Mouse (Mus musculus): ENCODE results near the gene Igflr1. TPM values are rescaled to one million over a fixed set of nuclear protein-coding genes. Genes with fewer than 3 reads are reported as not detected.

Gene Igflr1
- polyA plus RNA-seq, 1 experiment from 2014 or later, result 6.4 TPM

DNA sequence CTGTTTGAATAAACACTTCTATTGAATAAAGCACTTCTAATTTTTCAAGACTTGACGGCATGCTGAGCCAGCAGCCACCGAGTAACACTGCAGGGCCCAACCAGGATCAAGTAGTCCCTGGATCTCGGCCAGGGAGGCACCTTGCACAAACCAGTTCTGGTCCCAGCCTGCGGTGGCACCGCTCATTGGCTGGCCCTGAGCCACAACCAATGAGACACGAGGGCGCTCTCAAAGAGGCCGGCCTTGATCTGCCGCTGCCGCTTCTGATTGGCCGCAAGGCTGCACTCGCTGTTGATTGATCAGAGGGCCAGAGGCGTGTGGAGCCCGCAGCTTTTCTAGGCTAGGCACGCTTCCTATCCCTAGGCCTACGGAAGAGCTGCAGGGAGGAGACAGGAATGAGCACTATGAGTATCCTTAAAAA, 34.7 kb downstream of the Igflr1 start:
- peak; percentile 90 for ATAC-seq (ENCODE audit: low read depth)
- Histone ChIP-seq H3K9ac (ENCODE audit: low read length) (no peak overlapping the region), H3K4me3 (ENCODE audit: low read length) (no peak overlapping the region), H3K27me3 (ENCODE audit: control insufficient read depth, insufficient read depth, low read depth, low read length) (no peaks in the 10 kb centered on the region), H3K27ac (ENCODE audit: low read length) (peak overlapping the region; percentile 96), H3K36me3 (ENCODE audit: control insufficient read depth, insufficient read depth, low read length) (no peaks in the 10 kb centered on the region), H3K9me3 (ENCODE audit: control insufficient read depth, low read length) (no peaks in the 10 kb centered on the region), H3K4me2 (ENCODE audit: low read depth, low read length) (peak overlapping the region; percentile 4), H3K4me1 (replicated peaks; ENCODE audit: control insufficient read depth, insufficient read depth, low read length) (peaks cover 9% of the 10 kb centered on the region)
- under 1% methylated on average over 16 of the region's 16 CpGs for WGBS

DNA sequence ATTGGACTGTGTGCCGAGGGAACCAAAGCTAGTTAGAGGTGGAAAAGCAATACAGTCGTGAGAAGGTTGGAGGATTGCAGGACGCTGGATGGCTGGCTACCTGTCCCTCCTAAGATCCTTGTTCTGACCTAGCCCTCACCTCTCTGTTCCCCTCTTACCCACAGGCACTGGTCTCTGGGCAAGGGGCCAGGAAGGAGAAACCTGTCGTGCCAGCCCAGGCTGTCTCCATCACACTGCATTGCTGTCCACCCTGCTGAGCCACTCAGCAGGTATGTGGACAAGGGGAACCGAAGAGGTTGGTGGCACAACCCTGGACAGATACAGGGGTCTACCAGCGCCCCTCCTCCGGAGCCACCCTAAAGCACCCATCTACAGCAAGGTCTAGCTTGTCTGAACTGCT, 35.4 kb downstream of the Igflr1 start:
- Histone ChIP-seq H3K9me3 (ENCODE audit: control insufficient read depth, low read length) (no peaks in the 10 kb centered on the region), H3K4me1 (replicated peaks; ENCODE audit: control insufficient read depth, insufficient read depth, low read length) (peaks cover 7% of the 10 kb centered on the region), H3K4me2 (ENCODE audit: low read depth, low read length) (peak overlapping the region; percentile 4; the same call in 1 of the 2 replicates), H3K27ac (ENCODE audit: low read length) (peak overlapping the region; percentile 93), H3K27me3 (ENCODE audit: control insufficient read depth, insufficient read depth, low read depth, low read length) (no peaks in the 10 kb centered on the region), H3K36me3 (ENCODE audit: control insufficient read depth, insufficient read depth, low read length) (no peaks in the 10 kb centered on the region), H3K9ac (ENCODE audit: low read length) (peak overlapping the region; percentile 21), H3K4me3 (ENCODE audit: low read length) (no peak overlapping the region)
- WGBS, result 49% methylated on average over 7 of the region's 7 CpGs
- ATAC-seq (ENCODE audit: low read depth), result peak; percentile 68

DNA sequence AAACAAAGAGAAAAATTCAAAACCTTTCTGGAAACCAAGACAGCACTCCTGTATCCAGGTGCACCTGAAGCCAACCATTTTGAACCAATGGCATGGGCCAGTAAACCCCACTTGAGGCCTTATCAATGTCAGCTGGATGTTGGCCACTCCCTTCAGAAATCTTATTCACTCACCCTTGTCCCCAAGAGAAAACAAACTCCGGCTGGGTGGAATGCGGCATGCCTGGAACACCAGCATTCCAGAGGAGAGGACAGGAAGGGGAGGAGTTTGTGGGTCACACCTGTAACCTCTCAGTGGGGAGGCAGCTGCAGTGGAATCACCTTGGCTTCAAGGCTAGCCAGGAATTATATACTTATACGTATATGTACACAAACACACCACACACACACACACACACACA, 37.4 kb downstream of the Igflr1 start:
- Histone ChIP-seq H3K4me1 (replicated peaks; ENCODE audit: control insufficient read depth, insufficient read depth, low read length) (peaks cover 7% of the 10 kb centered on the region), H3K36me3 (ENCODE audit: control insufficient read depth, insufficient read depth, low read length) (no peaks in the 10 kb centered on the region), H3K27me3 (ENCODE audit: control insufficient read depth, insufficient read depth, low read depth, low read length) (no peaks in the 10 kb centered on the region), H3K27ac (ENCODE audit: low read length) (peak overlapping the region; percentile 93), H3K9ac (ENCODE audit: low read length) (no peak overlapping the region), H3K4me2 (ENCODE audit: low read depth, low read length) (no peak overlapping the region), H3K9me3 (ENCODE audit: control insufficient read depth, low read length) (no peaks in the 10 kb centered on the region), H3K4me3 (ENCODE audit: low read length) (no peak overlapping the region)
- ATAC-seq (ENCODE audit: low read depth), result peak; percentile 77
- WGBS, result 13% methylated on average over 3 of the region's 3 CpGs

DNA sequence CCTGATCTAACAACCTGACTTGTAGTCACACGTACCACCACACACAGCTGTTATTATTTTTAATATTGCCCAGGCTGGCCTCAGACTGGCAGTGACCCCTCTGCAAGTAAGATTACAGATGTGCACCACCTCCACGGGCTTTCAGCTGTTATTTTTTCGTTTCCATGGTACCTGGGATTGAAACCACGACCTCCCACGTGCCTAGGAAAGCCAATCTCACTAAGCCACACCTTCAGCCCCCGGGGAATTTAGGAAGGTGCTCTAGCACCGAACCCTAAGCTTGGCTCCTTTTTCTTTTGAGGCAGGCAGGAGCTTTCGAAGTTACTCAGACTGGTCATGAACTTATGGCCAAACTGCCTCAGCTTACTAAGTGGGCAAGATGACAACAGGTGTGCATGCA, 39.2 kb downstream of the Igflr1 start:
- no peak overlapping the region for H3K4me2 ChIP-seq (ENCODE audit: low read depth, low read length)
- H3K4me1 ChIP-seq (replicated peaks; ENCODE audit: control insufficient read depth, insufficient read depth, low read length), result peaks cover 3% of the 10 kb centered on the region
- no peaks in the 10 kb centered on the region for H3K9me3 ChIP-seq (ENCODE audit: control insufficient read depth, low read length)
- no peak overlapping the region for H3K9ac ChIP-seq (ENCODE audit: low read length)
- H3K27ac ChIP-seq (ENCODE audit: low read length), result 0 out of 2 replicates have a peak overlapping the region, but pooled peaks have one; percentile 17
- no peak for ATAC-seq (ENCODE audit: low read depth)
- no peaks in the 10 kb centered on the region for H3K27me3 ChIP-seq (ENCODE audit: control insufficient read depth, insufficient read depth, low read depth, low read length)
- WGBS, result 52% methylated on average over 8 of the region's 8 CpGs
- H3K36me3 ChIP-seq (ENCODE audit: control insufficient read depth, insufficient read depth, low read length), result no peaks in the 10 kb centered on the region
- H3K4me3 ChIP-seq (ENCODE audit: low read length), result no peak overlapping the region

DNA sequence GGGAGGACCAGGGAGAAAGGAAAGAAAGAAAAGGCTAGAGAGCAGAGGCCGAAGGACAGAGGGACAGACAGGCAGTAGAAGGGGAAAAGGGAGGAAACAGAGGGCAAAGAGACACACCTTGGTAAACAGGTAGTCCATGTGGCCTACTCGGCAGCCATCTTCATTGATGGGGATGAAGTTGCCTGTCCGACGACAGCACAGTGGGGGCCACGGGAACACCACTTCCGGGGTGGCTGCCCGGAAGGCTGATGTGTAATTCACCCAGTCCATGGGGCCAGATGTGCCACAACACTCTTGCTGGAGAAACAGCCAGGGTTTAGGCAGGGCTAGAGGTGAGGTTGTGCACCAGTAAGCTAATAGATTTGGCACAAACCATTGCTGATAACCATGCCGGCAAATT, 39.7 kb downstream of the Igflr1 start:
- no peak for ATAC-seq (ENCODE audit: low read depth)
- WGBS, result 80% methylated on average over 8 of the region's 8 CpGs
- no peaks in the 10 kb centered on the region for H3K9me3 ChIP-seq (ENCODE audit: control insufficient read depth, low read length)
- H3K9ac ChIP-seq (ENCODE audit: low read length), result no peak overlapping the region
- H3K27ac ChIP-seq (ENCODE audit: low read length), result no peak overlapping the region
- no peak overlapping the region for H3K4me2 ChIP-seq (ENCODE audit: low read depth, low read length)
- no peaks in the 10 kb centered on the region for H3K27me3 ChIP-seq (ENCODE audit: control insufficient read depth, insufficient read depth, low read depth, low read length)
- peaks cover 3% of the 10 kb centered on the region for H3K4me1 ChIP-seq (replicated peaks; ENCODE audit: control insufficient read depth, insufficient read depth, low read length)
- H3K4me3 ChIP-seq (ENCODE audit: low read length), result no peak overlapping the region
- no peaks in the 10 kb centered on the region for H3K36me3 ChIP-seq (ENCODE audit: control insufficient read depth, insufficient read depth, low read length)

DNA sequence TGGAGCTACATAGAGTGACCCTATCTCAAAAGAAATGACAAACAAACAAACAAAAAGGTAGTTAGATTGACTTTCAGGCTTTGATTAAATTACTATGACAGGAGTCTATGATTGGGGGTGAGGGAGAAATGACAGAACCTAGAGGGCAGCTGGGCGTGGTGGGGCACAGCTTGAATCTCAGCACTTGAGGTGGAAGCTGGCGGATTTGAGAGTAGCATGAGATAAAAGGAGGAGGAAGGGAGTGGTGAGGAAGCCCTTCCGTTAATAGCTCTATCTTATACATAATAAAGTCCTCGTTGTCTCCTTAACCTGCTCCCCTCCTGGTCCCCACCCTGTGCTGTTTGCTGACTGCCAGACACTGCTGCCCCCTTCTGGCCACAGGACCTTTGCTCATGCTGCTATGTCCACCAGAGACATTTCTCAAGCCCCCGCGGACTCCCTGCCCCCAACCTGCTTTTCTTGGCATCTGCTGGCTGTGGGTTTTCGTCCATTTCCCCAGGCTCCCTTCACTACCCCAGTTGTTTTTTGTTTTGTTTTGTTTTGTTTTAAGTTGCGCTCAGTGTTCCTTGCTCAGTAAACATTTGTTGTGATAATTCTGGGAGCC, 42.6 kb downstream of the Igflr1 start:
- Histone ChIP-seq H3K4me3 (ENCODE audit: low read length) (no peak overlapping the region), H3K4me1 (replicated peaks; ENCODE audit: control insufficient read depth, insufficient read depth, low read length) (peaks cover 3% of the 10 kb centered on the region), H3K27me3 (ENCODE audit: control insufficient read depth, insufficient read depth, low read depth, low read length) (no peaks in the 10 kb centered on the region), H3K27ac (ENCODE audit: low read length) (no peak overlapping the region), H3K9me3 (ENCODE audit: control insufficient read depth, low read length) (no peaks in the 10 kb centered on the region), H3K4me2 (ENCODE audit: low read depth, low read length) (no peak overlapping the region), H3K9ac (ENCODE audit: low read length) (peak overlapping the region; percentile 5; the same call in 1 of the 2 replicates), H3K36me3 (ENCODE audit: control insufficient read depth, insufficient read depth, low read length) (no peaks in the 10 kb centered on the region)
- peak; percentile 75; the same call in 1 of the 2 replicates for ATAC-seq (ENCODE audit: low read depth)
- WGBS, result 25% methylated on average over 8 of the region's 8 CpGs

DNA sequence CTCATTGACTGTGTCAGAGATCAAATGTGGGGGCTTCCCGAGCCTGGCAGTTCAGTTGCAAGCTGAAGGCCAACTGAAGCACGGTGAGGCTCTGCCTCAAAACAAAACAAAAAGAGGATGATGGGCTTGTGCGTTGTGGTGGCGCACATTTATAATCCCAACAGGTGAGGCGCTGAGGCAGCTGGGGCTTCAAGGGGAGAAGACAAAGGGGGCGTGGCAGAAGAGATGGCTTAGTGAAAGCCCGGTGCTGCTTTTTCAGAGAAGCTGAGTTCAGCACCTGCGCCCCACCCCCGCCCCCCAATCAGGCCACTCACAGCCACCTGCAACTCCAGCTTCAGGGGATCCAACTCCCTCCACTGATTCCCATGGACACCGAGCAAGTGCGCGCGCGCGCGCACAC, 43.2 kb downstream of the Igflr1 start:
- Histone ChIP-seq H3K4me2 (ENCODE audit: low read depth, low read length) (no peak overlapping the region), H3K9ac (ENCODE audit: low read length) (peak overlapping the region; percentile 5; the same call in 1 of the 2 replicates)
- WGBS, result 47% methylated on average over 15 of the region's 16 CpGs

DNA sequence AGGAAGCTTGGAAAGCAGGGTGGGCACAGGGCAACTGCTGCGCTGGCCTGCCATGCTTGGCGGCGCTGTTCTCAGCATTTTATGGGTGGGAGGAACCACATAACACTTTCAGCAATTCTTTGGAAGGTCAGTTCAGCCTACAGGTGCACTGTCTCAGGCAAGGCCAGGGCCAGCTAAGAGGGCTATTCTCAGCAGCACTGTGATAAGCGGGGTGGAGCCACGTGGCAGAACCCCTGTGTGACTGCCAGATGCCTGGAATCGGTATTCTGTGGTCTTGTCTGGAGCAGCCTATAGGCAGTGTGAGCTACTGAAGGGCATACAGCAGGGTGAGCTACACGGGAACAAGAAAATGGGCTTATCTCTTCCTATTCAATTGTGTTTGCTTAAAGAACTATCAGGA, 44.8 kb downstream of the Igflr1 start:
- H3K27me3 ChIP-seq (ENCODE audit: control insufficient read depth, insufficient read depth, low read depth, low read length), result no peaks in the 10 kb centered on the region
- ATAC-seq (ENCODE audit: low read depth), result no peak
- no peak overlapping the region for H3K27ac ChIP-seq (ENCODE audit: low read length)
- no peak overlapping the region for H3K9ac ChIP-seq (ENCODE audit: low read length)
- no peak overlapping the region for H3K4me2 ChIP-seq (ENCODE audit: low read depth, low read length)
- 50% methylated on average over 7 of the region's 7 CpGs for WGBS
- no peaks in the 10 kb centered on the region for H3K9me3 ChIP-seq (ENCODE audit: control insufficient read depth, low read length)
- no peak overlapping the region for H3K4me3 ChIP-seq (ENCODE audit: low read length)
- H3K4me1 ChIP-seq (replicated peaks; ENCODE audit: control insufficient read depth, insufficient read depth, low read length), result no peaks in the 10 kb centered on the region
- H3K36me3 ChIP-seq (ENCODE audit: control insufficient read depth, insufficient read depth, low read length), result no peaks in the 10 kb centered on the region

More for the DNA sequence above, 43.2 kb downstream of the Igflr1 start:
- Histone ChIP-seq H3K4me1 (replicated peaks; ENCODE audit: control insufficient read depth, insufficient read depth, low read length) (no peaks in the 10 kb centered on the region), H3K9me3 (ENCODE audit: control insufficient read depth, low read length) (no peaks in the 10 kb centered on the region), H3K4me3 (ENCODE audit: low read length) (no peak overlapping the region), H3K27me3 (ENCODE audit: control insufficient read depth, insufficient read depth, low read depth, low read length) (no peaks in the 10 kb centered on the region), H3K36me3 (ENCODE audit: control insufficient read depth, insufficient read depth, low read length) (no peaks in the 10 kb centered on the region), H3K27ac (ENCODE audit: low read length) (no peak overlapping the region)
- no peak for ATAC-seq (ENCODE audit: low read depth)

DNA sequence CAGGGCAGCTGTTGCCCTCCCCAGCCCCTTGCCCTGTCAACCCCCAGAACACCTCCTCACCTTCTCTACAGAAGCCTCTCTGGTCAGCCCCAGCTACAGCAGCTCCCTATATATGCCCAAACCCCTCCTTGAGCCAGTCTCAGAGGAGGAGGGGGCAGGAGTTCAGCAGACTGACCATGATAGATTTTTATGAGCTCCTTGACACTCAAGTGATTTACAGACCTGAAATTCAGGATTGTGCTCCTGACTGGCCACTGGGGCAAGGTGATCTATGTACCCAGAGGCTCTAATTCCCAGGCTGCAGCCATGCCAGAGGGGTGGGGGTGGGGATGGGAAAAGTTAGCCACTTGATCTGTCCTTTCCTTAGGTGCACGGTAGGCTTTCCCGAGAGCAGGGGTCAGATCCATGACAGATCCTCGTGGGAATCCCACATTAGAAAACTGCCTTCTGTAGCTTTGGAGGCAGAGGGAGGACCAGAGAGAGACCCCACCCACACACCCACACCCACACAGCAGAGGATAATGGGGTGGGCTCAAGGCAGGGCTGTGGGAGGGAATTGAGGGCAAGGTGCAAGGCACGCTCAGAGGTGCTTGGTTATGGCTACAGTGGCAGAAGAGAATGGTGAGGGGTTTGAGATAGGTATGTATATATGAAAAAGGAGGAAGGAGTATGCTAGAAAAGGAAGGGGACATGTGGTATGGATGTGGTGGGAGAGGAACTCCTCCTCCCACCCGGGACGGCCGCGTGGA, 47.6 kb downstream of the Igflr1 start, which contains the start of gene Upk1a:
Gene Upk1a (minus strand): TSS at position 194 of the 749 bp plus-strand sequence.
- no peak for ATAC-seq (ENCODE audit: low read depth)
- Histone ChIP-seq H3K27me3 (ENCODE audit: control insufficient read depth, insufficient read depth, low read depth, low read length) (no peaks in the 10 kb centered on the region), H3K4me1 (replicated peaks; ENCODE audit: control insufficient read depth, insufficient read depth, low read length) (no peaks in the 10 kb centered on the region), H3K36me3 (ENCODE audit: control insufficient read depth, insufficient read depth, low read length) (peaks cover 12% of the 10 kb centered on the region), H3K4me3 (ENCODE audit: low read length) (no peak within 1 kb of the TSS), H3K9ac (ENCODE audit: low read length) (no peak within 1 kb of the TSS; the same call in 1 of the 2 replicates), H3K27ac (ENCODE audit: low read length) (no peak within 1 kb of the TSS), H3K4me2 (ENCODE audit: low read depth, low read length) (no peak within 1 kb of the TSS), H3K9me3 (ENCODE audit: control insufficient read depth, low read length) (no peaks in the 10 kb centered on the region)
- WGBS, result 59% methylated on average over 8 of the region's 8 CpGs
